Mouse (Mus musculus): ENCODE measurements around the gene Zfp62. TPM values are rescaled to one million over a fixed set of nuclear protein-coding genes. Genes with fewer than 3 reads are reported as not detected.

Gene Zfp62
- polyA plus RNA-seq, 1 experiment from 2014 or later = 62.5 TPM

GRCm38 (mm10) chr11:49243727-49244594 is 40.9 kb downstream of the Zfp62 start, which contains the start of gene Mgat1:
Gene Mgat1, plus strand, starts transcription at chr11:49244191.
- 0% methylated on average over 45 of the region's 60 CpGs for WGBS
- H3K27ac ChIP-seq (ENCODE audit: low read depth, low read length) = peak within 1 kb of the TSS; percentile 87
- peaks cover 4% of the 10 kb centered on the region; the same call in 1 of the 2 replicates for H3K4me1 ChIP-seq (ENCODE audit: control insufficient read depth, insufficient read depth, low read length)
- peak within 1 kb of the TSS; percentile 54 for H3K4me3 ChIP-seq (ENCODE audit: low read depth, low read length)
- H3K27me3 ChIP-seq (ENCODE audit: control insufficient read depth, insufficient read depth, low read length) = no peaks in the 10 kb centered on the region
- no peaks in the 10 kb centered on the region for H3K9me3 ChIP-seq (ENCODE audit: control insufficient read depth, low read length)
- peak within 1 kb of the TSS; percentile 71 for H3K4me2 ChIP-seq (ENCODE audit: low read depth)
- peak; percentile 98 for ATAC-seq (ENCODE audit: insufficient read depth, low FRiP score, low TSS enrichment)
- H3K9ac ChIP-seq (ENCODE audit: low read length) = peak within 1 kb of the TSS; percentile 61
- DNase-seq (ENCODE audit: low spot score) = peak; percentile 96
- H3K36me3 ChIP-seq (ENCODE audit: control insufficient read depth, insufficient read depth, low read length) = no peaks in the 10 kb centered on the region

GRCm38 (mm10) chr11:49244595-49244930 is 41.5 kb downstream of the Zfp62 start:
- Histone ChIP-seq H3K4me2 (ENCODE audit: low read depth) (peak overlapping the region; percentile 71), H3K27me3 (ENCODE audit: control insufficient read depth, insufficient read depth, low read length) (no peaks in the 10 kb centered on the region), H3K27ac (ENCODE audit: low read depth, low read length) (no peak overlapping the region), H3K36me3 (ENCODE audit: control insufficient read depth, insufficient read depth, low read length) (no peaks in the 10 kb centered on the region), H3K4me3 (ENCODE audit: low read depth, low read length) (peak overlapping the region; percentile 54), H3K4me1 (ENCODE audit: control insufficient read depth, insufficient read depth, low read length) (peaks cover 4% of the 10 kb centered on the region; the same call in 1 of the 2 replicates), H3K9ac (ENCODE audit: low read length) (peak overlapping the region; percentile 61), H3K9me3 (ENCODE audit: control insufficient read depth, low read length) (no peaks in the 10 kb centered on the region)
- WGBS = 0% methylated on average over 4 of the region's 4 CpGs
- 0 out of 2 replicates have a peak, but pooled peaks have one; percentile 0 for ATAC-seq (ENCODE audit: insufficient read depth, low FRiP score, low TSS enrichment)
- no peak for DNase-seq (ENCODE audit: low spot score)

- Histone ChIP-seq H3K4me1 (ENCODE audit: control insufficient read depth, insufficient read depth, low read length) (peaks cover 4% of the 10 kb centered on the region; the same call in 1 of the 2 replicates), H3K9ac (ENCODE audit: low read length) (no peak overlapping the region), H3K27me3 (ENCODE audit: control insufficient read depth, insufficient read depth, low read length) (no peaks in the 10 kb centered on the region), H3K4me3 (ENCODE audit: low read depth, low read length) (0 out of 2 replicates have a peak overlapping the region, but pooled peaks have one; percentile 2), H3K36me3 (ENCODE audit: control insufficient read depth, insufficient read depth, low read length) (no peaks in the 10 kb centered on the region), H3K27ac (ENCODE audit: low read depth, low read length) (no peak overlapping the region), H3K9me3 (ENCODE audit: control insufficient read depth, low read length) (no peaks in the 10 kb centered on the region), H3K4me2 (ENCODE audit: low read depth) (peak overlapping the region; percentile 16; the same call in 1 of the 2 replicates)
- WGBS = 24% methylated on average over 7 of the region's 7 CpGs
- no peak for DNase-seq (ENCODE audit: low spot score)
- no peak for ATAC-seq (ENCODE audit: insufficient read depth, low FRiP score, low TSS enrichment)
Observed at GRCm38 (mm10) chr11:49245176-49245575, 42.1 kb downstream of the Zfp62 start.

- Histone ChIP-seq H3K27me3 (ENCODE audit: control insufficient read depth, insufficient read depth, low read length) (no peaks in the 10 kb centered on the region), H3K27ac (ENCODE audit: low read depth, low read length) (no peak overlapping the region), H3K9me3 (ENCODE audit: control insufficient read depth, low read length) (no peaks in the 10 kb centered on the region), H3K4me3 (ENCODE audit: low read depth, low read length) (0 out of 2 replicates have a peak overlapping the region, but pooled peaks have one; percentile 2), H3K4me2 (ENCODE audit: low read depth) (peak overlapping the region; percentile 16; the same call in 1 of the 2 replicates), H3K36me3 (ENCODE audit: control insufficient read depth, insufficient read depth, low read length) (no peaks in the 10 kb centered on the region), H3K9ac (ENCODE audit: low read length) (no peak overlapping the region; the same call in 1 of the 2 replicates), H3K4me1 (ENCODE audit: control insufficient read depth, insufficient read depth, low read length) (peaks cover 4% of the 10 kb centered on the region; the same call in 1 of the 2 replicates)
- ATAC-seq (ENCODE audit: insufficient read depth, low FRiP score, low TSS enrichment) (no peak), DNase-seq (ENCODE audit: low spot score) (no peak)
- 43% methylated on average over 12 of the region's 12 CpGs for WGBS
Observed at GRCm38 (mm10) chr11:49245634-49246415, 42.7 kb downstream of the Zfp62 start.

GRCm38 (mm10) chr11:49246523-49246922 is 43.4 kb downstream of the Zfp62 start:
- Histone ChIP-seq H3K9me3 (ENCODE audit: control insufficient read depth, low read length) (no peaks in the 10 kb centered on the region), H3K4me1 (ENCODE audit: control insufficient read depth, insufficient read depth, low read length) (peaks cover 4% of the 10 kb centered on the region; the same call in 1 of the 2 replicates), H3K9ac (ENCODE audit: low read length) (no peak overlapping the region), H3K4me2 (ENCODE audit: low read depth) (no peak overlapping the region), H3K27ac (ENCODE audit: low read depth, low read length) (no peak overlapping the region), H3K36me3 (ENCODE audit: control insufficient read depth, insufficient read depth, low read length) (no peaks in the 10 kb centered on the region), H3K27me3 (ENCODE audit: control insufficient read depth, insufficient read depth, low read length) (no peaks in the 10 kb centered on the region), H3K4me3 (ENCODE audit: low read depth, low read length) (no peak overlapping the region)
- WGBS = 86% methylated on average over 4 of the region's 4 CpGs
- DNase-seq (ENCODE audit: low spot score) (no peak), ATAC-seq (ENCODE audit: insufficient read depth, low FRiP score, low TSS enrichment) (no peak)

- no peak for ATAC-seq (ENCODE audit: insufficient read depth, low FRiP score, low TSS enrichment)
- H3K27ac ChIP-seq (ENCODE audit: low read depth, low read length) = no peak overlapping the region
- no peak for DNase-seq (ENCODE audit: low spot score)
- no peak overlapping the region for H3K4me3 ChIP-seq (ENCODE audit: low read depth, low read length)
- H3K9me3 ChIP-seq (ENCODE audit: control insufficient read depth, low read length) = no peaks in the 10 kb centered on the region
- H3K9ac ChIP-seq (ENCODE audit: low read length) = no peak overlapping the region
- no peak overlapping the region for H3K4me2 ChIP-seq (ENCODE audit: low read depth)
- no peaks in the 10 kb centered on the region for H3K36me3 ChIP-seq (ENCODE audit: control insufficient read depth, insufficient read depth, low read length)
- H3K4me1 ChIP-seq (ENCODE audit: control insufficient read depth, insufficient read depth, low read length) = peaks cover 4% of the 10 kb centered on the region; the same call in 1 of the 2 replicates
- 40% methylated on average over 2 of the region's 2 CpGs for WGBS
- no peaks in the 10 kb centered on the region for H3K27me3 ChIP-seq (ENCODE audit: control insufficient read depth, insufficient read depth, low read length)
Observed at GRCm38 (mm10) chr11:49247255-49247654, 44.2 kb downstream of the Zfp62 start.

GRCm38 (mm10) chr11:49248226-49248973 is 45.3 kb downstream of the Zfp62 start:
- Histone ChIP-seq H3K9me3 (ENCODE audit: control insufficient read depth, low read length) (no peaks in the 10 kb centered on the region), H3K4me2 (ENCODE audit: low read depth) (no peak overlapping the region), H3K4me3 (ENCODE audit: low read depth, low read length) (no peak overlapping the region), H3K27ac (ENCODE audit: low read depth, low read length) (no peak overlapping the region), H3K27me3 (ENCODE audit: control insufficient read depth, insufficient read depth, low read length) (no peaks in the 10 kb centered on the region), H3K36me3 (ENCODE audit: control insufficient read depth, insufficient read depth, low read length) (no peaks in the 10 kb centered on the region), H3K9ac (ENCODE audit: low read length) (no peak overlapping the region), H3K4me1 (ENCODE audit: control insufficient read depth, insufficient read depth, low read length) (peaks cover 4% of the 10 kb centered on the region; the same call in 1 of the 2 replicates)
- no peak for ATAC-seq (ENCODE audit: insufficient read depth, low FRiP score, low TSS enrichment)
- DNase-seq (ENCODE audit: low spot score) = no peak
- 71% methylated on average over 6 of the region's 6 CpGs for WGBS

Measured in neural tube, embryonic 11.5 days (tissue).